Mouse (Mus musculus) heart, postnatal 0 days (tissue): Measurements from ENCODE around the gene Pum2.
A peak's percentile ranks its signal among the peaks of the same experiment; 100 is the strongest.
"Not testable (repeated sequence)": the region's sequence is repeated elsewhere in the genome, so short reads cannot be mapped to it uniquely, and the experiment has no call there.

Experiments
- CTCF ChIP-seq: IDR thresholded peaks from 2 replicates; pipeline ENCODE4 v1.5.1; 2016; ENCODE audit warnings: antibody characterized with exemption, control low read depth, low read depth
- EP300 ChIP-seq: IDR thresholded peaks from 2 replicates; pipeline ENCODE4 v1.6.1; 2016; ENCODE audit warnings: antibody characterized with exemption, low read depth

GRCm38 (mm10) chr12:8638411-8639087 lies 35.4 kb upstream of the Pum2 start:
- not testable (repeated sequence) for TF ChIP-seq EP300
- TF ChIP-seq CTCF, result peak; percentile 83
